Mouse (Mus musculus) MEL (cell line): ENCODE results near the gene Umad1. TPM values are rescaled to one million over a fixed set of nuclear protein-coding genes. Genes with fewer than 3 reads are reported as not detected.
A peak's percentile ranks its signal among the peaks of the same experiment; 100 is the strongest.

ENCODE experiments used
- DNase-seq: peaks from one replicate; pipeline ENCODE4 v3.0.0; 2011; ENCODE audit warnings: low read depth, low spot score
- H3K27ac ChIP-seq: 2 replicates; pipeline ENCODE4 v1.5.1; 2012; ENCODE audit warnings: low read depth, mild to moderate bottlenecking, control low read depth, low read length, moderate library complexity; ENCODE audit not compliant: control insufficient read depth
- H3K27me3 ChIP-seq, 2 experiments: fragments of 150-350 bp in 1 of 2; sonication (generic) in 1 of 2; 2 replicates each; pipeline ENCODE4 v1.6.1; 2012; ENCODE audit warnings: low read length in 2 of 2, mild to moderate bottlenecking in 2 of 2, improper control_type of control experiment in 1 of 2, moderate library complexity in 1 of 2; ENCODE audit not compliant: insufficient read depth in 2 of 2, control insufficient read depth in 1 of 2
- H3K36me3 ChIP-seq, 2 experiments: 2 replicates each; pipeline ENCODE4 v1.6.1; 2012 to 2014; ENCODE audit warnings: low read length in 2 of 2, improper control_type of control experiment in 1 of 2, inconsistent platforms in 1 of 2, mild to moderate bottlenecking in 1 of 2; ENCODE audit not compliant: insufficient read depth in 2 of 2, control insufficient read depth in 1 of 2
- H3K4me1 ChIP-seq, 2 experiments: fragments of 150-350 bp in 1 of 2; sonication (generic) in 1 of 2; 2 replicates each; pipeline ENCODE4 v1.6.1; 2012; ENCODE audit warnings: low read length in 2 of 2, improper control_type of control experiment in 1 of 2, mild to moderate bottlenecking in 1 of 2; ENCODE audit not compliant: insufficient read depth in 2 of 2, control insufficient read depth in 1 of 2
- H3K4me3 ChIP-seq, 2 experiments: fragments of 150-350 bp in 1 of 2; sonication (generic) in 1 of 2; 2 replicates each; pipeline ENCODE4 v1.5.1; 2012; ENCODE audit warnings: low read depth in 2 of 2, low read length in 2 of 2, mild to moderate bottlenecking in 2 of 2, moderate library complexity in 2 of 2, control low read depth in 1 of 2, improper control_type of control experiment in 1 of 2; ENCODE audit not compliant: control insufficient read depth in 1 of 2, insufficient read depth in 1 of 2
- H3K79me2 ChIP-seq: 2 replicates; pipeline ENCODE4 v1.6.1; 2012; ENCODE audit warnings: mild to moderate bottlenecking, low read length, moderate library complexity; ENCODE audit not compliant: control insufficient read depth, poor library complexity, insufficient read depth
- H3K9ac ChIP-seq: 2 replicates; pipeline ENCODE4 v1.6.1; 2012; ENCODE audit warnings: low read depth, mild to moderate bottlenecking, control low read depth, low read length, moderate library complexity; ENCODE audit not compliant: control insufficient read depth, poor library complexity, severe bottlenecking
- H3K9me3 ChIP-seq: fragments of 150-350 bp; sonication (generic); replicated peaks from 2 replicates; pipeline ENCODE4 v1.6.1; 2012; ENCODE audit warnings: mild to moderate bottlenecking, low read length, improper control_type of control experiment, moderate library complexity; ENCODE audit not compliant: insufficient read depth
- BHLHE40 ChIP-seq: IDR thresholded peaks from 2 replicates; pipeline ENCODE4 v1.6.1; 2012; ENCODE audit warnings: low read depth, mild to moderate bottlenecking, inconsistent platforms, low read length, improper control_type of control experiment, borderline replicate concordance
- CHD1 ChIP-seq: IDR thresholded peaks from 2 replicates; pipeline ENCODE4 v1.6.1; 2012; ENCODE audit warnings: low read depth, mild to moderate bottlenecking, inconsistent platforms, low read length, improper control_type of control experiment
- CTCF ChIP-seq, 3 experiments: IDR thresholded peaks in 2 of 3; conservative IDR thresholded peaks in 1 of 3; 2 replicates each; pipeline ENCODE4 v1.5.1; 2011 to 2012; ENCODE audit warnings: low read length in 3 of 3, low read depth in 2 of 3, mild to moderate bottlenecking in 2 of 3, improper control_type of control experiment in 1 of 3, inconsistent platforms in 1 of 3, mixed read lengths in 1 of 3, moderate library complexity in 1 of 3; ENCODE audit not compliant: control insufficient read depth in 1 of 3, insufficient read depth in 1 of 3, poor library complexity in 1 of 3, severe bottlenecking in 1 of 3
- EP300 ChIP-seq, 2 experiments: IDR thresholded peaks; 2 replicates each; pipeline ENCODE4 v1.6.1; 2011; ENCODE audit warnings: improper control_type of control experiment in 2 of 2, low read length in 2 of 2, low read depth in 1 of 2, mild to moderate bottlenecking in 1 of 2
- GATA1 ChIP-seq: IDR thresholded peaks from 2 replicates; pipeline ENCODE4 v1.6.1; 2011; ENCODE audit warnings: low read depth, low read length, improper control_type of control experiment
- MAFK ChIP-seq: IDR thresholded peaks from 2 replicates; pipeline ENCODE4 v1.6.1; 2011; ENCODE audit warnings: low read depth, mild to moderate bottlenecking, low read length, improper control_type of control experiment, borderline replicate concordance
- MEF2A ChIP-seq: IDR thresholded peaks from 2 replicates; pipeline ENCODE4 v1.6.1; 2014; ENCODE audit warnings: low read depth, mild to moderate bottlenecking, inconsistent platforms, low read length, improper control_type of control experiment; ENCODE audit not compliant: poor library complexity, insufficient replicate concordance, severe bottlenecking; ENCODE audit errors: extremely low read depth
- NELFE ChIP-seq: IDR thresholded peaks from 2 replicates; pipeline ENCODE4 v1.6.1; 2011; ENCODE audit warnings: low read depth, low read length, improper control_type of control experiment
- POLR2A ChIP-seq, 2 experiments: IDR thresholded peaks; 2 replicates each; pipeline ENCODE4 v1.6.1; 2011 to 2012; ENCODE audit warnings: low read length in 2 of 2, mild to moderate bottlenecking in 2 of 2, control low read depth in 1 of 2, improper control_type of control experiment in 1 of 2, low read depth in 1 of 2, moderate library complexity in 1 of 2; ENCODE audit not compliant: control insufficient read depth in 1 of 2, insufficient read depth in 1 of 2, poor library complexity in 1 of 2
- POLR2AphosphoS5 ChIP-seq: IDR thresholded peaks from 2 replicates; pipeline ENCODE4 v1.6.1; 2012; ENCODE audit warnings: low read depth, borderline replicate concordance, mild to moderate bottlenecking, inconsistent platforms, low read length, moderate library complexity, mixed read lengths
- USF1 ChIP-seq: IDR thresholded peaks from 2 replicates; pipeline ENCODE4 v1.6.1; 2014; ENCODE audit warnings: low read depth, mild to moderate bottlenecking, inconsistent platforms, low read length, improper control_type of control experiment, moderate library complexity
- USF2 ChIP-seq, 2 experiments: IDR thresholded peaks; 2 replicates each; pipeline ENCODE4 v1.6.1; 2011 to 2012; ENCODE audit warnings: improper control_type of control experiment in 2 of 2, low read length in 2 of 2, borderline replicate concordance in 1 of 2, inconsistent platforms in 1 of 2, low read depth in 1 of 2, mild to moderate bottlenecking in 1 of 2; ENCODE audit not compliant: insufficient read depth in 1 of 2
- polyA plus RNA-seq, 2 experiments: library from polyadenylated mRNA; stranded (reverse) in 1 of 2; unstranded in 1 of 2; fragments of >175 nt in 1 of 2; fragments of >200 nt in 1 of 2; gene quantifications; 2 replicates each; pipeline versions ENCODE4 v1.2.1 to v1.2.4; 2012; ENCODE audit warnings: low replicate concordance in 2 of 2, low read depth in 1 of 2; ENCODE audit not compliant: insufficient read length in 2 of 2, insufficient read depth in 1 of 2, missing spikeins in 1 of 2
- total RNA-seq: library from RNA; depleted of rRNA; stranded (reverse); fragments of 300-350 nt; gene quantifications from 2 replicates; pipeline ENCODE4 v1.2.3, GENCODE M21; 2012

Gene Umad1
- total and polyA plus RNA-seq, 3 experiments: 5.3 to 9.7 TPM; not detected in 1

DNA sequence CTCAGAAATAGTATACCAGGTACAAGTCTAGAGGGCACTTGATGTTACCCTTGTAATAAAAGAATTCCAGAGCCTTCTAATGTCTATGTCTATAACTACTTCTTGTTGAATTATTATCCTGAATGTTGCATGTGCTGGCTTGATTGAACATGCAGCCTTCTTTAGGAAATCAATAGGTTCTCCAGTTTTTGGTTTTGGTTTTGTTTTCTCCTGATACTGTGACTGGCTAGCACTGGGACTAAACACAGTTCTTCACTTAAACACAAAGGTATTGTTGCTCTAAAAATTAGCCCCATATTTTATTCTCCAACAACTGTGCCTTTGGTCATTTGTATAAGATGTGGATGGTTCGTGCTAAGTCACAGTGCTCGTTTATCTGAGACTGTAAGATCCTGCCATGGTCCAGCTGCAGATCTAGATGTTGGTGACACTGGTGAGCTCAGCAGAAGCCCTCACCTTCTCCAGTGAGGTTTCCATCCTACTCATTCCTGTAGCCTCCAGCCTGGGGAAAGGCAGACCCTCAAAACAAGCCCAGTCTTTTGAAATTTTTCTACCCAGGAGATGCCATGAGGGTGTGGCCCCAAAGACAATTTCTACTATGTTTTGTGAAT is 90.1 kb downstream of the Umad1 start:
- TF ChIP-seq MAFK: no peak
- no peak for TF ChIP-seq USF2 (IDR thresholded peaks at IDR 0.05; ENCODE audit: borderline replicate concordance in 1 of 2, insufficient read depth in 1 of 2, low read depth in 1 of 2, low read length in 2 of 2)
- TF ChIP-seq BHLHE40: no peak
- no peak for TF ChIP-seq MEF2A
- TF ChIP-seq POLR2AphosphoS5: no peak
- TF ChIP-seq GATA1: no peak
- TF ChIP-seq EP300 (IDR thresholded peaks at IDR 0.05; ENCODE audit: low read depth in 1 of 2, low read length in 2 of 2): peak in 1 of 2 experiments; percentile 12; a peak in 1 of 4 replicates
- H3K36me3 ChIP-seq: peaks cover 0 to 15% of the 10 kb centered on the region in 2 experiments; a peak in 2 of 4 replicates
- no peaks in the 10 kb centered on the region for H3K9me3 ChIP-seq
- H3K4me1 ChIP-seq: peaks cover 7 to 10% of the 10 kb centered on the region in 2 experiments
- no peak for DNase-seq
- H3K27ac ChIP-seq: no peak overlapping the region
- peak overlapping the region in 1 of 2 experiments; percentile 52; a peak in 2 of 4 replicates for H3K4me3 ChIP-seq
- no peak overlapping the region for H3K9ac ChIP-seq
- no peaks in the 10 kb centered on the region for H3K79me2 ChIP-seq
- no peaks in the 10 kb centered on the region for H3K27me3 ChIP-seq

DNA sequence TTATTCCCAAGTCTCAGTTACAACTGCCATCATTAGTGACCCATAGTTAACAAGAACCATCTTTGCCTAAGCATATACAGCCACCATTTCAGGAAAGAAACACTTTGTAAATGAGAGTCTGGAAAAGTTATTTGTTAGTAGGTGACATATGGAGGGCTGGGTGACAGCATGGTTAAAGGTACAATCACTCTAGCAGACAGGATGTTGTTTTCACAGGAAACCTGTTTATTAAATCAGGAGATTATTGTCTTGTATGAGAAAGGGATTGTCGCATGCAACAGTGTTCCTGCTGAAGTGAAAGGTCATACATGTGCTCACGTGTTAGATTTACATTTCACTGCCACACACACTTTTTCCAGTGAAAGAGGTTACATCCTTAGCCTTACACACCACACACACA is 92.4 kb downstream of the Umad1 start:
- Histone ChIP-seq H3K27me3 (no peaks in the 10 kb centered on the region), H3K27ac (no peak overlapping the region), H3K79me2 (no peaks in the 10 kb centered on the region), H3K4me3 (no peak overlapping the region), H3K4me1 (peaks cover 0 to 3% of the 10 kb centered on the region in 2 experiments; a peak in 2 of 4 replicates), H3K9me3 (no peaks in the 10 kb centered on the region), H3K36me3 (peaks cover 0 to under 1% of the 10 kb centered on the region in 2 experiments; a peak in 1 of 4 replicates), H3K9ac (no peak overlapping the region)
- no peak for DNase-seq
- TF ChIP-seq GATA1 (no peak), POLR2AphosphoS5 (no peak), CHD1 (no peak), USF1 (no peak), MEF2A (no peak), CTCF (IDR thresholded peaks at IDR 0.05 in 2 of 3, conservative IDR thresholded peaks at IDR 0.05 in 1 of 3; ENCODE audit: control insufficient read depth in 1 of 3, insufficient read depth in 1 of 3, low read depth in 2 of 3, low read length in 3 of 3, poor library complexity in 1 of 3, severe bottlenecking in 1 of 3) (no peak), EP300 (IDR thresholded peaks at IDR 0.05; ENCODE audit: low read depth in 1 of 2, low read length in 2 of 2) (no peak), POLR2A (IDR thresholded peaks at IDR 0.05; ENCODE audit: control insufficient read depth in 1 of 2, insufficient read depth in 1 of 2, low read depth in 1 of 2, low read length in 2 of 2, poor library complexity in 1 of 2) (no peak), NELFE (no peak)
